Mouse (Mus musculus) heart, postnatal 25 days (tissue): Measurements from ENCODE around the gene Lrrn2. TPM values are rescaled to one million over a fixed set of nuclear protein-coding genes. Genes with fewer than 3 reads are reported as not detected.
"Not testable (repeated sequence)": the region's sequence is repeated elsewhere in the genome, so short reads cannot be mapped to it uniquely, and the experiment has no call there.

Experiments used
- DNase-seq: peaks from one replicate; pipeline ENCODE4 v3.0.0; 2022; ENCODE audit warnings: low spot score
- intact Hi-C: fragments of 180-260 bp; cut with DNase I; formaldehyde crosslinking; loops from one replicate; pipeline ENCODE4 v1.15.1; 2025
- total RNA-seq, 2 experiments: library from RNA; stranded (reverse); gene quantifications; 2 replicates each; pipeline ENCODE4 v1.2.3; 2021

The Lrrn2 gene
- total RNA-seq, 2 experiments from 2014 or later = 3.2 to 3.3 TPM

GRCm38 (mm10) chr1:132928032-132928906 lies 48.2 kb downstream of the Lrrn2 start:
- intact Hi-C loops = no loop called here
- DNase-seq = no peak

- no peak for DNase-seq
- intact Hi-C loops = no loop called here
Observed at GRCm38 (mm10) chr1:132928907-132929250, 48.8 kb downstream of the Lrrn2 start.

GRCm38 (mm10) chr1:132930291-132930690 lies 50.2 kb downstream of the Lrrn2 start:
- intact Hi-C loops = no loop called here
- no peak for DNase-seq

- intact Hi-C loops = no loop called here
- DNase-seq = no peak
Observed at GRCm38 (mm10) chr1:132932421-132932820, 52.3 kb downstream of the Lrrn2 start.

- DNase-seq = no peak
- intact Hi-C loops = no loop called here
Observed at GRCm38 (mm10) chr1:132934856-132935255, 54.8 kb downstream of the Lrrn2 start.

GRCm38 (mm10) chr1:132937296-132938030 lies 57.4 kb downstream of the Lrrn2 start:
- DNase-seq = no peak
- intact Hi-C loops = no loop called here

GRCm38 (mm10) chr1:132938975-132939374 lies 58.9 kb downstream of the Lrrn2 start:
- intact Hi-C loops = no loop called here
- no peak for DNase-seq

GRCm38 (mm10) chr1:132945826-132946225 lies 65.8 kb downstream of the Lrrn2 start:
- no peak for DNase-seq
- intact Hi-C loops = no loop called here

- DNase-seq = no peak
- intact Hi-C loops = no loop called here
Observed at GRCm38 (mm10) chr1:132947811-132948210, 67.7 kb downstream of the Lrrn2 start.

GRCm38 (mm10) chr1:132956809-132957208 lies 76.7 kb downstream of the Lrrn2 start:
- DNase-seq = no peak
- intact Hi-C loops = no loop called here

- DNase-seq = no peak
- intact Hi-C loops = no loop called here
Observed at GRCm38 (mm10) chr1:132961751-132962150, 81.7 kb downstream of the Lrrn2 start.

GRCm38 (mm10) chr1:132964106-132964505 lies 84.0 kb downstream of the Lrrn2 start:
- DNase-seq = no peak
- intact Hi-C loops = no loop called here

- DNase-seq = no peak
- intact Hi-C loops = no loop called here
Observed at GRCm38 (mm10) chr1:132964691-132965090, 84.6 kb downstream of the Lrrn2 start.

GRCm38 (mm10) chr1:132968659-132969058 lies 88.6 kb downstream of the Lrrn2 start:
- no peak for DNase-seq
- intact Hi-C loops = loop anchor here (1.0 kb wide), 1 partner anchor 209 kb away; no protein-coding TSS in a partner anchor

GRCm38 (mm10) chr1:132977402-132977801 lies 97.3 kb downstream of the Lrrn2 start:
- no peak for DNase-seq
- intact Hi-C loops = no loop called here

GRCm38 (mm10) chr1:132981232-132981631 lies 101.2 kb downstream of the Lrrn2 start:
- intact Hi-C loops = no loop called here
- DNase-seq = no peak

- intact Hi-C loops = loop anchor here (1.0 kb wide), 1 partner anchor 224 kb away; no protein-coding TSS in a partner anchor
- DNase-seq = no peak
Observed at GRCm38 (mm10) chr1:132982728-132983127, 102.7 kb downstream of the Lrrn2 start.

- intact Hi-C loops, DNase-seq: not testable (repeated sequence)
Observed at GRCm38 (mm10) chr1:132988556-132989459, 108.7 kb downstream of the Lrrn2 start.
